Mouse (Mus musculus): ENCODE results near the gene Galntl6.
"Not testable (repeated sequence)": the region's sequence is repeated elsewhere in the genome, so short reads cannot be mapped to it uniquely, and the experiment has no call there.

The Galntl6 gene

GRCm38 (mm10) chr8:57767541-57767940 lies 1144.9 kb downstream of the Galntl6 start:
- DNase-seq (ENCODE audit: low read depth, low spot score): no peak

DNA sequence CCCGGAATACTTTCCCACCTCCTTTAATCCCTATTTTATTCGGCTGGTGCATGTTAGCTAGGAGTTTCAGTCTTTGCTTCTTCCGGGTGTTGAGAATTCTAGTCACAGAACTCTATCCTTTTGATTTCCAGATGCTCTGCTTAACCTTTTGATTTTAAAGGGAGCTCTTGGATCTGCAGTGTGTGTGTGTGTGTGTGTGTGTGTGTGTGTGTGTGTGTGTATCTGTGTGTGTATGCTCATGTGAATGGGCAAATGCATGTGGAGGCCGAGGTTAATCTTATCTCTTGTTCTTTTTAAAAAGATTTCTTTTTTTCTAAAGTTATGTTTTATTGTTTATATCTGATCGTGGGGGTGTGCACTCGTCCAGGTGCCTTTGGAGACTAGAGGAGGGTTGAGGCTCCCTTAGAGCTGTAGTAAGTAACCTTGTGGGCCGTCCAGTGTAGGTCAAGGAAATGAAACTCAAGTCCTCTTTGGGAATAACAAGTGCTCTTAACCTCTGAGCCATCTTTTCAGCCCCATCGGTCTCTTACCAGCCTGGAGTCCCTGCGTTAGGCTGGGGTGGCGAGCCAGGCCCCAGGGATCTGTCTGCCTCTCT lies 1145.9 kb downstream of the Galntl6 start:
- DNase-seq (ENCODE audit: low read depth, low spot score): no peak

DNA sequence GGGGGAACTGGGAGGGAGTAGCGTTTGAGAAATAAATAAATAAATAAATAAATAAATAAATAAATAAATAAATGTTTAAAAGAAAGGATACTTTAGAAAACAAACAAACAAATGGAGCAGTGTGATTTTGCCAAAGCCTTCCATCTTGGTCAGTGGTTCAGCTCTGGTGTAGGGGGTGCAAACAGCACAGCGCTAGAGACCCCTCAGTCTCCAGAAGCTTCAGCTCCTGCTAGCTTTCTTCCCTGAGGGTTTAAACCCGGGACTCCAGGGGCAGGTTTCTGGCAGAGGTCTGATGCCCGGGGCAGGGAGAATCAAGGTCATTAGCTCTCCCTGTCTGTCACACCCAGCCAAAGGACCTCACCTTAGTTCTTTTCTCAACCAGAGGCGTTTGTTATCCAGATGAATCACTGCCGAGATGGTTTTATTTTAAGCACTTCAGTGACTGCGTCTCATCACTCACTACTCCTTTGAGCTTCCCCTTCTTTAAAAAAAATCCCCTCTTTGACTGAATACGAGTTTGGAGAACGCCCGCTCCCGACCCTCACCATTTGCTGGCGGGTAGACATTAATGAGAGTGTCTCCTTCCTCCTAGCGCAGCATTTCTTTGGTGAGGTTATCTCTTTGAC lies 1146.6 kb downstream of the Galntl6 start:
- DNase-seq (ENCODE audit: low read depth, low spot score): no peak

DNA sequence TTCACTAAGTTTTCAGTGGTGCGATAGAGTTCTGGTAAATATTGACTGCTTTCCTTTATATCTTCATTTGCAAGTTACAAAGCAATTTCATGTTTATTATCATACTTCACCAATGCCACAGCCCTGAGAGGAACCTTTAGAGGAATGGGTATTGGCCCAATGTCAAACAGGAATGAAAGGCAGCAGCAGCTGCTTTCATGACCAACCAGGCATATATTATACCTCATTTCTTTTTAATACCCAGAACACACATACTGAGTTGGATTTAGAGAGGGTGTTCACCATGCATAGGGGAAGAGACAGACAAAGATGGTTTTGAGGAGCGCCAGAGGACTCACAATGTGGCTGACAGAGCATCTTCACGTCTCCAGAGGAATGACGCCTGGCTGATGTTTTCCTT lies 1147.2 kb downstream of the Galntl6 start:
- DNase-seq (ENCODE audit: low read depth, low spot score): no peak

- DNase-seq (ENCODE audit: low read depth, low spot score): not testable (repeated sequence)
Measured at GRCm38 (mm10) chr8:57762622-57763021, 1149.8 kb downstream of the Galntl6 start.

DNA sequence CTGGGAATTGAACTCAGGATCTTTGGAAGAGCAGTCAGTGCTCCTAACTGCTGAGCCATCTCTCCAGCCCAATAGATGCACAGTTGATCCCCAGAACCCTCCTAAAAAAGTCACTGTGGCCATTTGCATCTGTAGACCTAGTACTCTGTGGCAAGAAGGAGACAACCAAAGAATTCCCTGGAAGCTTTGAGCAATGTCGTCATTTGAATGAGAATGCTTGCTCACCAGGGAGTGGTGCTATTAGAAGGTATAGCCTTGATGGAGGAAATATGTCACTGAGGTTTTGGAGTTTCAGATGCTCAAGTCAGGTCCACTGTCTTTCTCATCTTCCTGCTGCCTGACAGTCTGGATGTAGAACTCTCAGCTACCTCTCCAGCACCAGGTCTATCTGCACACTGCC lies 1151.5 kb downstream of the Galntl6 start:
- no peak for DNase-seq (ENCODE audit: low read depth, low spot score)

- no peak for DNase-seq (ENCODE audit: low read depth, low spot score)
Measured at GRCm38 (mm10) chr8:57758857-57759256, 1153.6 kb downstream of the Galntl6 start.

DNA sequence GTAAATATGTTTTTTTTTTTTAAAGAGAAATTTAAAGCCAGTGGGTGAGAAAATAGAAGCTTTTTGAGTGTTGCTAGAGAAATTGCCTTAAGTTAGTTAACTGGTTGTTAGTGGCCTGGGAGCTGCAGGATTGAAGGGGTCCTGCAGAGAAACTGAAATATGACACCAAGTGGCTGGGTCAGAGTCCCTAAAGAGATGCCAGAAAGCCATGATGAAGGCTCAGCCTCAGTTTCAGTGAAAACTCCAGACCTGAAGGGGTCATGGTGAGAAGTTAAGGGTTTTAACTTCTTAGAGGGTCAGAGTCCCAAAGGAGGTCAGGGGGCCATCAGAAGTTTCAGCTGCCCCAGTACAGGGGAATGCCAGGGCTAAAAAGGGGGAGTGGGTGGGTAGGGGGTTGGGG lies 1155.0 kb downstream of the Galntl6 start:
- no peak for DNase-seq (ENCODE audit: low read depth, low spot score)

- no peak for DNase-seq (ENCODE audit: low read depth, low spot score)
Measured at GRCm38 (mm10) chr8:57754066-57754465, 1158.4 kb downstream of the Galntl6 start.

- DNase-seq (ENCODE audit: low read depth, low spot score): no peak
Measured at GRCm38 (mm10) chr8:57743636-57744035, 1168.8 kb downstream of the Galntl6 start.

- DNase-seq (ENCODE audit: low read depth, low spot score): no peak
Measured at GRCm38 (mm10) chr8:57741983-57742382, 1170.5 kb downstream of the Galntl6 start.

DNA sequence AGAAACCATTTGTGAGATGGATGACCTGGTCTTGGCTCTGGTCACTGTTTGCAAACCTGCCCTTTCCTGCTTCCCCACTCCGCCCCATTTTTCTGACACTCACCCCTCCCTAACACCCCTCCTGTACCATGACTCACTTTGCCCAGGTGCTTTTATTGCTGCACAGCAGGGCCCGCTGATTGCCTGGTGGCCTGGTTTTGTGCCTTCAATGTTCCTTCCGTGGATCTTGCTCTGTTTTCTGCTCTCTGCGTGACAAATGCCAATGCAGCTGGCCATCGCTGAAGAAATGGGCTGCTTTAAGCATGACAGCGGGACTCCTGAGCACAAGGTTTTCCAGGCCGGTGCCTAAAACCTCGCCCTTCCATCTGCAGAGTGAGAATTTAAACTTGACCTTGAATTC lies 1171.1 kb downstream of the Galntl6 start:
- DNase-seq (ENCODE audit: low read depth, low spot score): no peak

DNA sequence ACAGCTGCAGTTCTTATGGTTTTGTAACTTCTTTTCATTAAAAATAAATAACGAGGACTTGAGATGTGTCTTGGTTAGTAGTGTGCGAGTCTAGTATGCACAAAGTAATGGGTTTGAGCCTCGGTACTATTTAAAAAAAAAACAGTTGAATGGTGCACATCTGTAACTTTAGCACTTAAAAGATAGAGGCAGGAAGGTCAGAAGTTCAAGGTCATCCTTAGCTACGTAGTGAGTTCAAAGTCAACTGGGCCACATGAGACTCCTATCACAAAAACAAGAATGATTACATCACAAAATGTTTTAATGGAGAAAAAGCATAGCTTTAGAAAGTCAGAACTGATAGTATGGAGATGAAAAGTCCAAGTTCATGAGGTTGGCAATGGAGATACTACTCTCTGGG lies 1175.2 kb downstream of the Galntl6 start:
- DNase-seq (ENCODE audit: low read depth, low spot score): no peak

DNA sequence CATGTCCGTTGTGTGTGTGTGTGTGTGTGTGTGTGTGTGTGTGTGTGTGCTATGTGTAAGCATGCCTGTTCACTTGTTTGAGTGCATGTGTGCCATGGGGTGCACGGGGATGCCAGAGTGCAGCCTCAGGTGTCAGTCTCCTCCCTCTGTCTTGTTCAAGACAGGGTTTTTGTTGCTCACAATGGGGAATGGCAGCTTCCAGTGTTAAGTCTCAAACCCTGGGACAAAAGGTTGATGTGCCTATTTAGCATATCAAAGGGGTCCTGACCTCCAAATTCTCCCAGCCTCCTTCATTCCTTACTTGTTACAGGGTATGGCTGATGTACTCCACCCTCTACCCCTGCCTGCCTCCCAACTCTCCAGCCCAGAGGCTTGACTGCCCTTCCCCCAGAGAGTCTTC lies 1179.6 kb downstream of the Galntl6 start:
- DNase-seq (ENCODE audit: low read depth, low spot score): no peak

GRCm38 (mm10) chr8:57731666-57732065 lies 1180.8 kb downstream of the Galntl6 start:
- no peak for DNase-seq (ENCODE audit: low read depth, low spot score)

DNA sequence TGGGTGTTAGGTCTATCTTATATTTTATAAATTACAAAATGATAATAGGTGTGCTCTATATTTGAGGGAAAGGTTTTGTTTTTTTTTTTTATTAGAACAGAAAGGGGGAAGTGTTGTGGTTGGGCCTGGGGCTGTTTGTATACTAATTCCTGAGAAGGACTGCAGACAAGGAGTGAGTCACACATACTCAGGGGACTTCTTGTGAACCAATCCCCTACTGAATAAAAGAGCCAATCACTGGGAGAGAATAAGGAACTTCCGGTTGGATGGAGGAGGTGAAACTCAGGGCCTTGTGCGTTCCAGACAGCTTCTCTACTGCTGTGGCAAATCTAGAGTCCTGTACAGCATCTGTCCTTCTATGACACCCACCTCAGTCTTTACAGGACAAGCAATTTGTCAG lies 1184.2 kb downstream of the Galntl6 start:
- DNase-seq (ENCODE audit: low read depth, low spot score): no peak

DNA sequence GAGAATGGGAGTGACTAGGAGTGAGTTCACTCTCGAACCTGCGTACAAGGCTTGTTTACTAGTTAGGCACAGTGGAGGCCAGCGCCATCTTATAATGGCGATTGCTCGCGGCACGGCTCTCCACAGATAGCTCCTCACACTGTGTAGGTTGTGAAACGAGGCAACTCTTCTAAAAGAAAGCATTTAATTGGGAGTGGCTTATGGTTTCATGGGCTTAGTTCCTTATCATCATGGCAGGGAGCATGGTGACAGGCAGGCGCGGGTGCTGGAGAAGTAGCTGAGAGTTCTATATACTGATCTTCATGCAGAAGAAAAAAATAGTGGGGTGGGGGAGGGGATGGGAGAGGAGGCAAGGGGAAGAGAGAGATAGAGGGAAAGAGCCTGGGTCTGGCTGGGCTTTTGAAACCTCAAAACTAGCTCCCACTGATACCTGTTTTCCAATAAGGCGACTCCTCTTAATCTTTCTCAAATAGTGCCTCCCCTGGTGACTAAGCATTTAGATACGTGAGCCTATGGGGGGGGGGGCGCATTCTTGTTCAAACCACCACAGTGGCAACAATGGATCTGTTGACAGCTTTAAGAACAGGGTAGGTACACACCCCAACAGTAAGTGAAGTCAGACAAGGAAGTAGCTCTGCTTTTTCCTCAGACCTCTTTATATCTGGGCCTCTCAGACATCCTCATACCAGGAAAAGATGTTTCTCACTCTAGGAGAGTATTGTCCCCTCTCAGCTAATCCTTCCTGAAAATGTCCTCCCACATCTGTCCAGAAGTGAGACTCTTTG lies 1187.4 kb downstream of the Galntl6 start:
- DNase-seq (ENCODE audit: low read depth, low spot score): no peak
